Mouse (Mus musculus) midbrain, postnatal 0 days (tissue): ENCODE measurements at regions not wholly inside any gene's neighbourhood (a gene's known extent, or its start where the extent isn't known, plus 50 kb on each side); places are given as distances from the start of the nearest gene placed in this dataset.
A peak's percentile ranks its signal among the peaks of the same experiment; 100 is the strongest.

ENCODE experiments used
- ATAC-seq: fragments of 200-750 bp; cut with Nextera tagmentation; 2 replicates; pipeline ENCODE4 v1.8.0; 2017; ENCODE audit warnings: moderate number of reproducible peaks, mild to moderate bottlenecking, moderate TSS enrichment, moderate library complexity; ENCODE audit not compliant: low FRiP score
- DNase-seq: peaks from one replicate; pipeline ENCODE4 v3.0.0-alpha.2; 2015; ENCODE audit warnings: low spot score
- H3K27ac ChIP-seq: fragments of 300-500 bp; sonication (generic); 2 replicates; pipeline ENCODE4 v1.5.1; 2014; ENCODE audit warnings: low read depth, mild to moderate bottlenecking, low read length, mixed read lengths
- H3K27me3 ChIP-seq: fragments of 300-500 bp; sonication (generic); 2 replicates; pipeline ENCODE4 v1.6.1; 2014; ENCODE audit warnings: low read length, control low read depth, mixed read lengths; ENCODE audit not compliant: insufficient read depth
- H3K36me3 ChIP-seq: fragments of 300-500 bp; sonication (generic); 2 replicates; pipeline ENCODE4 v1.6.1; 2014; ENCODE audit warnings: low read length, control low read depth, mixed read lengths; ENCODE audit not compliant: insufficient read depth
- H3K4me1 ChIP-seq: fragments of 300-500 bp; sonication (generic); 2 replicates; pipeline ENCODE4 v1.6.1; 2014; ENCODE audit warnings: mild to moderate bottlenecking, control low read depth, antibody characterized with exemption, low read length, mixed read lengths; ENCODE audit not compliant: insufficient read depth
- H3K4me2 ChIP-seq: fragments of 300-500 bp; sonication (generic); 2 replicates; pipeline ENCODE4 v1.6.1; 2014; ENCODE audit warnings: low read depth, mild to moderate bottlenecking, low read length, mixed read lengths; ENCODE audit not compliant: poor library complexity, severe bottlenecking
- H3K4me3 ChIP-seq: fragments of 300-500 bp; sonication (generic); 2 replicates; pipeline ENCODE4 v1.5.1; 2014; ENCODE audit warnings: low read depth, mild to moderate bottlenecking, low read length, moderate library complexity
- H3K9ac ChIP-seq: fragments of 300-500 bp; sonication (generic); replicated peaks from 2 replicates; pipeline ENCODE4 v1.6.1; 2014; ENCODE audit warnings: mild to moderate bottlenecking, low read length, moderate library complexity, mixed read lengths; ENCODE audit not compliant: poor library complexity, severe bottlenecking
- H3K9me3 ChIP-seq: fragments of 300-500 bp; sonication (generic); 2 replicates; pipeline ENCODE4 v1.6.1; 2016; ENCODE audit warnings: low read length, control low read depth
- CTCF ChIP-seq: IDR thresholded peaks from 2 replicates; pipeline ENCODE4 v1.5.1; 2016; ENCODE audit warnings: antibody characterized with exemption, mild to moderate bottlenecking
- WGBS: fragments of 180-500 bp; shearing (Covaris S2); extraction: QIAGEN DNeasy Blood & Tissue Kit; methylation state at CpG from one replicate; pipeline ENCODE4 v1.1.7; 2014; 5-methylcytosine and 5-hydroxymethylcytosine counted together

GRCm38 (mm10) chr6:110120406-110120805 lies 525.0 kb upstream of the Grm7 start:
- DNase-seq (no peak), ATAC-seq (no peak)
- Histone ChIP-seq H3K4me2 (no peak overlapping the region), H3K4me1 (no peaks in the 10 kb centered on the region), H3K27me3 (peaks cover 3% of the 10 kb centered on the region; the same call in 1 of the 2 replicates), H3K9ac (no peak overlapping the region), H3K4me3 (no peak overlapping the region), H3K9me3 (no peaks in the 10 kb centered on the region), H3K36me3 (no peaks in the 10 kb centered on the region), H3K27ac (no peak overlapping the region)
- no peak for TF ChIP-seq CTCF
- WGBS = 73% methylated on average over 1 of the region's 1 CpGs

- Histone ChIP-seq H3K4me1 (no peaks in the 10 kb centered on the region), H3K27me3 (no peaks in the 10 kb centered on the region), H3K27ac (no peak overlapping the region), H3K4me2 (no peak overlapping the region), H3K9ac (no peak overlapping the region), H3K9me3 (no peaks in the 10 kb centered on the region), H3K36me3 (no peaks in the 10 kb centered on the region), H3K4me3 (no peak overlapping the region)
- TF ChIP-seq CTCF = no peak
- ATAC-seq (no peak), DNase-seq (peak; percentile 28)
- WGBS = 67% methylated on average over 3 of the region's 3 CpGs
Observed at GRCm38 (mm10) chr6:110132271-110132670, 513.1 kb upstream of the Grm7 start.

- Histone ChIP-seq H3K27ac (no peak overlapping the region), H3K9me3 (no peaks in the 10 kb centered on the region), H3K4me3 (no peak overlapping the region), H3K4me2 (no peak overlapping the region), H3K27me3 (no peaks in the 10 kb centered on the region), H3K36me3 (no peaks in the 10 kb centered on the region), H3K4me1 (no peaks in the 10 kb centered on the region), H3K9ac (no peak overlapping the region)
- DNase-seq = no peak
- TF ChIP-seq CTCF = no peak
- 75% methylated on average over 1 of the region's 1 CpGs for WGBS
- no peak for ATAC-seq
Observed at GRCm38 (mm10) chr6:110133587-110133986, 511.8 kb upstream of the Grm7 start.

- Histone ChIP-seq H3K27me3 (no peaks in the 10 kb centered on the region), H3K4me2 (no peak overlapping the region), H3K27ac (no peak overlapping the region), H3K4me3 (no peak overlapping the region), H3K4me1 (no peaks in the 10 kb centered on the region), H3K36me3 (no peaks in the 10 kb centered on the region), H3K9ac (no peak overlapping the region), H3K9me3 (no peaks in the 10 kb centered on the region)
- DNase-seq = no peak
- no peak for ATAC-seq
- no peak for TF ChIP-seq CTCF
- 25% methylated on average over 7 of the region's 7 CpGs for WGBS
Observed at GRCm38 (mm10) chr6:110137043-110137650, 508.2 kb upstream of the Grm7 start.

GRCm38 (mm10) chr6:110139396-110139795 lies 506.0 kb upstream of the Grm7 start:
- Histone ChIP-seq H3K9me3 (no peaks in the 10 kb centered on the region), H3K4me1 (no peaks in the 10 kb centered on the region), H3K27ac (no peak overlapping the region), H3K4me3 (no peak overlapping the region), H3K36me3 (no peaks in the 10 kb centered on the region), H3K4me2 (no peak overlapping the region), H3K27me3 (no peaks in the 10 kb centered on the region), H3K9ac (no peak overlapping the region)
- no peak for DNase-seq
- ATAC-seq = no peak
- no peak for TF ChIP-seq CTCF
- WGBS = 87% methylated on average over 2 of the region's 2 CpGs

- peak; percentile 76 for ATAC-seq
- Histone ChIP-seq H3K36me3 (no peaks in the 10 kb centered on the region), H3K4me1 (no peaks in the 10 kb centered on the region), H3K27ac (peak overlapping the region; percentile 44; the same call in 1 of the 2 replicates), H3K9me3 (no peaks in the 10 kb centered on the region), H3K4me2 (no peak overlapping the region), H3K4me3 (no peak overlapping the region), H3K27me3 (no peaks in the 10 kb centered on the region), H3K9ac (no peak overlapping the region)
- DNase-seq = peak; percentile 41
- WGBS = 42% methylated on average over 2 of the region's 2 CpGs
- TF ChIP-seq CTCF = no peak
Observed at GRCm38 (mm10) chr6:110168539-110168938, 476.8 kb upstream of the Grm7 start.
